Mouse (Mus musculus) neural tube, embryonic 12.5 days (tissue): ENCODE results near the gene C1qc. TPM values are rescaled to one million over a fixed set of nuclear protein-coding genes. Genes with fewer than 3 reads are reported as not detected.

Source experiments
- ATAC-seq: fragments of 200-750 bp; cut with Nextera tagmentation; 2 replicates; pipeline ENCODE4 v1.8.0; 2017; ENCODE audit warnings: low read depth, mild to moderate bottlenecking, moderate TSS enrichment, moderate library complexity; ENCODE audit not compliant: low FRiP score
- H3K27ac ChIP-seq: fragments of 300-500 bp; sonication (generic); 2 replicates; pipeline ENCODE4 v1.5.1; 2016
- H3K27me3 ChIP-seq: fragments of 300-500 bp; sonication (generic); replicated peaks from 2 replicates; pipeline ENCODE4 v1.6.1; 2016; ENCODE audit warnings: mild to moderate bottlenecking
- H3K36me3 ChIP-seq: fragments of 300-500 bp; sonication (generic); 2 replicates; pipeline ENCODE4 v1.6.1; 2016; ENCODE audit warnings: mild to moderate bottlenecking
- H3K4me1 ChIP-seq: fragments of 300-500 bp; sonication (generic); 2 replicates; pipeline ENCODE4 v1.6.1; 2016
- H3K4me2 ChIP-seq: fragments of 300-500 bp; sonication (generic); replicated peaks from 2 replicates; pipeline ENCODE4 v1.6.1; 2016; ENCODE audit warnings: mild to moderate bottlenecking
- H3K4me3 ChIP-seq: fragments of 300-500 bp; sonication (generic); 2 replicates; pipeline ENCODE4 v1.5.1; 2016
- H3K9ac ChIP-seq: fragments of 300-500 bp; sonication (generic); 2 replicates; pipeline ENCODE4 v1.6.1; 2016; ENCODE audit warnings: mild to moderate bottlenecking
- H3K9me3 ChIP-seq: fragments of 300-500 bp; sonication (generic); 2 replicates; pipeline ENCODE4 v1.6.1; 2016; ENCODE audit warnings: mild to moderate bottlenecking
- WGBS: fragments of 180-500 bp; shearing (Covaris S2); methylation state at CpG from one replicate; pipeline ENCODE4 v1.1.7; 2016; 5-methylcytosine and 5-hydroxymethylcytosine counted together
- polyA plus RNA-seq: library from polyadenylated mRNA; unstranded; fragments of >200 nt; fragmentation: Nextera tagmentation; extraction: Ambion mirVana; gene quantifications from 2 replicates; pipeline ENCODE4 v1.2.1, GENCODE M21; 2016

Gene C1qc
- polyA plus RNA-seq = 19.6 and 21.3 TPM in 2 replicates

GRCm38 (mm10) chr4:136892811-136893210 is at the start of gene C1qc:
TSS of gene C1qc (minus strand) at chr4:136893065.
- no peak within 1 kb of the TSS for H3K27ac ChIP-seq
- no peak within 1 kb of the TSS for H3K4me3 ChIP-seq
- H3K27me3 ChIP-seq = peaks cover 38% of the 10 kb centered on the region
- 64% methylated on average over 5 of the region's 5 CpGs for WGBS
- H3K9me3 ChIP-seq = no peaks in the 10 kb centered on the region
- H3K36me3 ChIP-seq = no peaks in the 10 kb centered on the region
- peaks cover 4% of the 10 kb centered on the region for H3K4me1 ChIP-seq
- no peak within 1 kb of the TSS for H3K4me2 ChIP-seq
- no peak within 1 kb of the TSS for H3K9ac ChIP-seq
- no peak for ATAC-seq

- 0 out of 2 replicates have a peak, but pooled peaks cover 3% of the 10 kb centered on the region for H3K27me3 ChIP-seq
- 86% methylated on average over 5 of the region's 5 CpGs for WGBS
- H3K9me3 ChIP-seq = no peaks in the 10 kb centered on the region
- H3K27ac ChIP-seq = no peak overlapping the region
- no peak overlapping the region for H3K4me2 ChIP-seq
- peaks cover 15% of the 10 kb centered on the region for H3K4me1 ChIP-seq
- ATAC-seq = no peak
- H3K9ac ChIP-seq = no peak overlapping the region
- H3K4me3 ChIP-seq = no peak overlapping the region
- H3K36me3 ChIP-seq = no peaks in the 10 kb centered on the region
Observed at GRCm38 (mm10) chr4:136937935-136938334, 45.1 kb upstream of the C1qc start.

DNA sequence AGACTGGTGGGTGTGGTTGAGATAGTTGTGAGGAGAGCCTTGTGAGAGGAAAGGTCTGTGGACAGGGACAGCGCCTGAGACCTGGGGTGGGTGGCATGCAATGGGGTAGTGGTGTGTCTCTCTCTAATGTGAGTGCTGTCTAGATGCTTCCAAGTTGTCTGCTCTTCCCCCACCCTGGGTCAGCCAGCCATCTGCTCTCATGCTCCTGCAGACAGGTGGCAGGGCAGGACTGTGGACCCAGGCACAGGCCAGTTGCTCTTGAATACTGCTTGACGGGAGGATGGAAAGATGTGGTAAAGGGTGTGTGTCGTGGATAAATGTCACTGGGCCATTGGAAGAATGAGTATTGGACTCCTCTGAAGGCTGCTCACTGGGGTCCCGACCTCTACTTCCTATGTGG is 44.5 kb upstream of the C1qc start:
- peaks cover 9% of the 10 kb centered on the region; the same call in 1 of the 2 replicates for H3K4me1 ChIP-seq
- WGBS = 81% methylated on average over 4 of the region's 4 CpGs
- no peak overlapping the region for H3K4me2 ChIP-seq
- no peaks in the 10 kb centered on the region for H3K36me3 ChIP-seq
- H3K4me3 ChIP-seq = no peak overlapping the region
- H3K9ac ChIP-seq = no peak overlapping the region
- no peaks in the 10 kb centered on the region for H3K9me3 ChIP-seq
- H3K27ac ChIP-seq = no peak overlapping the region
- ATAC-seq = no peak
- 0 out of 2 replicates have a peak, but pooled peaks cover 3% of the 10 kb centered on the region for H3K27me3 ChIP-seq

- Histone ChIP-seq H3K4me2 (no peak overlapping the region), H3K36me3 (no peaks in the 10 kb centered on the region), H3K4me3 (no peak overlapping the region), H3K9ac (no peak overlapping the region), H3K27ac (no peak overlapping the region), H3K9me3 (no peaks in the 10 kb centered on the region), H3K4me1 (peaks cover 9% of the 10 kb centered on the region; the same call in 1 of the 2 replicates), H3K27me3 (0 out of 2 replicates have a peak, but pooled peaks cover 2% of the 10 kb centered on the region)
- ATAC-seq = no peak
- 65% methylated on average over 18 of the region's 18 CpGs for whole genome bisulfite sequencing
Observed at GRCm38 (mm10) chr4:136934746-136935613, 42.1 kb upstream of the C1qc start.

GRCm38 (mm10) chr4:136930474-136930873 is 37.6 kb upstream of the C1qc start:
- Histone ChIP-seq H3K4me2 (no peak overlapping the region), H3K27ac (no peak overlapping the region), H3K9ac (no peak overlapping the region), H3K36me3 (no peaks in the 10 kb centered on the region), H3K27me3 (peaks cover 11% of the 10 kb centered on the region; the same call in 1 of the 2 replicates), H3K4me3 (no peak overlapping the region), H3K4me1 (peaks cover 15% of the 10 kb centered on the region; the same call in 1 of the 2 replicates), H3K9me3 (no peaks in the 10 kb centered on the region)
- no peak for ATAC-seq
- WGBS = 89% methylated on average over 8 of the region's 8 CpGs

DNA sequence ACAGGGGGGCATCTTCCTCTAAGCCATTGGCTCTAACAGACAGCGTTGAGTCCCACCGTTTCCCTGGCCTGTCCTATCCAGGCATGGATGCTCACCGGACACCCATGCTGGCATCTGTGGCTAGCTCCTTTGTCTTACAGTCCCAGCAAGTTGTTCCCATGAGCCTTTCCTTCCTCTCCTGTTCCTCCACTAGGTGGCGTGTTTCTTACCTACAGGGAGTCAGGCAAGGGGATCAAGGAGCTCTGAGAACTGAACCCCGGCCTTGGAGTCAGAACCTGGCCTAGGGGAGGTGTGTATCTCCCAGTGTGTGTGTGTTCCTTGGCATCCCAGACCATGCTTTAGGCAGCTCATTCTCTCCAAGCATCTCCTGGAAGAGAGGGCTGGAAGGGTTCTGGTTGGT is 36.1 kb upstream of the C1qc start:
- Histone ChIP-seq H3K27ac (no peak overlapping the region), H3K4me2 (no peak overlapping the region), H3K9me3 (no peaks in the 10 kb centered on the region), H3K27me3 (peaks cover 13% of the 10 kb centered on the region; the same call in 1 of the 2 replicates), H3K4me3 (no peak overlapping the region), H3K9ac (no peak overlapping the region), H3K4me1 (0 out of 2 replicates have a peak, but pooled peaks cover 6% of the 10 kb centered on the region), H3K36me3 (no peaks in the 10 kb centered on the region)
- 8% methylated on average over 5 of the region's 5 CpGs for WGBS
- no peak for ATAC-seq

GRCm38 (mm10) chr4:136925804-136926203 is 32.9 kb upstream of the C1qc start:
- WGBS = 10% methylated on average over 15 of the region's 15 CpGs
- 0 out of 2 replicates have a peak, but pooled peaks cover 6% of the 10 kb centered on the region for H3K4me1 ChIP-seq
- H3K4me2 ChIP-seq = no peak overlapping the region
- no peak overlapping the region for H3K4me3 ChIP-seq
- H3K27me3 ChIP-seq = peaks cover 13% of the 10 kb centered on the region; the same call in 1 of the 2 replicates
- H3K9ac ChIP-seq = no peak overlapping the region
- H3K27ac ChIP-seq = no peak overlapping the region
- no peaks in the 10 kb centered on the region for H3K9me3 ChIP-seq
- ATAC-seq = no peak
- H3K36me3 ChIP-seq = no peaks in the 10 kb centered on the region

DNA sequence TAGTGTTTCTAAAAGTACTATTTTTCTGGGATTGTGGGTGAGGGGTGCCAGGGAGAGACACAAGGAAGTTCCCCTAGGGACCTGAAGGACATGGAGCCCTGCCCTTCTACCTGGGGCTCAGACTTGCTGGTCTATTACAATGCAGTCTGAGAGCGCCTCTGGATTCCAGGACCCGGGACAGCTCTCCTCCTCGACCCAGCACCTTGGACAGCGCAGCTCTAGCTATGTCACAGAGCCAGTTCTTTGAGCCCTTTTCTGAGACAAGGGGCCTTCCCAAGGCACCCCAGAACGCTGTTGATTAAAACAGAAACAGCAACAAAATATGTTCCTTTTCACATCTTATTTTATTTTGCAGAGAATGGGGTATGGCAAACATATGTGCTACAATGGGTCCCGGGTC is 31.7 kb upstream of the C1qc start:
- no peak overlapping the region for H3K9ac ChIP-seq
- H3K4me2 ChIP-seq = no peak overlapping the region
- no peak for ATAC-seq
- no peaks in the 10 kb centered on the region for H3K9me3 ChIP-seq
- no peaks in the 10 kb centered on the region for H3K36me3 ChIP-seq
- H3K4me1 ChIP-seq = 0 out of 2 replicates have a peak, but pooled peaks cover 6% of the 10 kb centered on the region
- no peak overlapping the region for H3K27ac ChIP-seq
- no peak overlapping the region for H3K4me3 ChIP-seq
- H3K27me3 ChIP-seq = peaks cover 13% of the 10 kb centered on the region; the same call in 1 of the 2 replicates
- WGBS = 7% methylated on average over 6 of the region's 6 CpGs

GRCm38 (mm10) chr4:136919526-136919925 is 26.7 kb upstream of the C1qc start:
- Histone ChIP-seq H3K4me1 (peaks cover 9% of the 10 kb centered on the region), H3K4me2 (no peak overlapping the region), H3K36me3 (no peaks in the 10 kb centered on the region), H3K4me3 (no peak overlapping the region), H3K27me3 (no peaks in the 10 kb centered on the region), H3K27ac (no peak overlapping the region), H3K9me3 (no peaks in the 10 kb centered on the region), H3K9ac (no peak overlapping the region)
- ATAC-seq = no peak
- WGBS = 85% methylated on average over 3 of the region's 3 CpGs

DNA sequence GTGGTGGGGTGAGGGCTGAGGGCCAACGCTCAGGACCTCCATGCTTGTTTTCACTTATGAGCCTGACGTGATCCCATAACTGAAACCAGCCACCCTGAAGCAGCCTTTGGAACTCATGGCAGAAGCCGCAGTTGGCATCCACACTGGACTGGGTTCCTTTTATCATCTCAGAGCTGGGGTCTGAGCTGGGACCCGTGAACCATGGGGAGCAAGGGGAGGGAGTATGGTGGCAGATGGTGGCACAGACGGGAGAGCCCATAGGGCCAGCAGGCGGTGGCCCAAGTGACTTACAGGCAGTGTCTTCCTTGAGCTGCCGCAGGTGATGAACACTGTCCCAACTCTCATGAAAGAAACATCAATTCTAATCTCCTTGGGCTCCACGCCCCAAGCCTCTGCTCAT is 26.0 kb upstream of the C1qc start:
- Histone ChIP-seq H3K36me3 (no peaks in the 10 kb centered on the region), H3K9me3 (no peaks in the 10 kb centered on the region), H3K4me1 (peaks cover 9% of the 10 kb centered on the region), H3K4me2 (no peak overlapping the region), H3K27me3 (no peaks in the 10 kb centered on the region), H3K4me3 (no peak overlapping the region), H3K27ac (no peak overlapping the region), H3K9ac (no peak overlapping the region)
- ATAC-seq = no peak
- WGBS = 90% methylated on average over 8 of the region's 8 CpGs

- H3K9ac ChIP-seq = no peak overlapping the region
- H3K27ac ChIP-seq = no peak overlapping the region
- no peak for ATAC-seq
- peak overlapping the region; percentile 6; the same call in 1 of the 2 replicates for H3K4me2 ChIP-seq
- H3K4me3 ChIP-seq = no peak overlapping the region
- H3K9me3 ChIP-seq = no peaks in the 10 kb centered on the region
- WGBS = 45% methylated on average over 7 of the region's 7 CpGs
- H3K27me3 ChIP-seq = 0 out of 2 replicates have a peak, but pooled peaks cover 1% of the 10 kb centered on the region
- H3K4me1 ChIP-seq = peaks cover 18% of the 10 kb centered on the region
- no peaks in the 10 kb centered on the region for H3K36me3 ChIP-seq
Observed at GRCm38 (mm10) chr4:136917165-136917524, 24.3 kb upstream of the C1qc start.

GRCm38 (mm10) chr4:136916359-136917164 is 23.7 kb upstream of the C1qc start:
- no peak overlapping the region for H3K9ac ChIP-seq
- 0 out of 2 replicates have a peak, but pooled peaks cover 3% of the 10 kb centered on the region for H3K27me3 ChIP-seq
- H3K4me3 ChIP-seq = no peak overlapping the region
- no peak for ATAC-seq
- WGBS = 51% methylated on average over 20 of the region's 20 CpGs
- no peak overlapping the region for H3K27ac ChIP-seq
- peak overlapping the region; percentile 6; the same call in 1 of the 2 replicates for H3K4me2 ChIP-seq
- H3K9me3 ChIP-seq = no peaks in the 10 kb centered on the region
- H3K36me3 ChIP-seq = no peaks in the 10 kb centered on the region
- peaks cover 21% of the 10 kb centered on the region for H3K4me1 ChIP-seq
